Mouse (Mus musculus) megakaryocyte, embryonic 14.5 days (primary cell): ENCODE measurements at regions not wholly inside any gene's neighbourhood (a gene's known extent, or its start where the extent isn't known, plus 50 kb on each side); places are given as distances from the start of the nearest gene placed in this dataset.

Experiments used
- H3K27me3 ChIP-seq: replicated peaks from 2 replicates; pipeline ENCODE3; 2012; ENCODE audit warnings: inconsistent platforms
- H3K36me3 ChIP-seq: replicated peaks from 2 replicates; pipeline ENCODE3; 2012; ENCODE audit warnings: low read length, inconsistent platforms, mixed read lengths
- H3K4me1 ChIP-seq: 2 replicates; pipeline ENCODE4 v1.6.1; 2012; ENCODE audit warnings: inconsistent platforms
- H3K4me3 ChIP-seq: replicated peaks from 2 replicates; pipeline ENCODE3; 2012; ENCODE audit warnings: moderate library complexity, mild to moderate bottlenecking, inconsistent platforms
- H3K9me3 ChIP-seq: 2 replicates; pipeline ENCODE4 v1.6.1; 2012; ENCODE audit warnings: inconsistent platforms
- FLI1 ChIP-seq: IDR thresholded peaks from 2 replicates; pipeline ENCODE4 v1.6.1; 2012; ENCODE audit warnings: low read length, inconsistent platforms, mixed read lengths
- GATA1 ChIP-seq: IDR thresholded peaks from 3 replicates; pipeline ENCODE4 v1.6.1; 2012; ENCODE audit warnings: mixed read lengths, low read length, inconsistent platforms, borderline replicate concordance

GRCm38 (mm10) chr14:76694894-76695293, 138.2 kb upstream of the Serp2 start:
- H3K4me3 ChIP-seq: peak overlapping the region; percentile 67

GRCm38 (mm10) chr14:76693351-76694317, 136.9 kb upstream of the Serp2 start:
- Histone ChIP-seq H3K27me3 (no peaks in the 10 kb centered on the region), H3K9me3 (no peaks in the 10 kb centered on the region), H3K4me1 (peaks cover 95% of the 10 kb centered on the region), H3K36me3 (no peaks in the 10 kb centered on the region), H3K4me3 (peak overlapping the region; percentile 84)
- no peak for TF ChIP-seq FLI1
- peak; percentile 73; the same call in 1 of the 3 replicates for TF ChIP-seq GATA1

More at GRCm38 (mm10) chr14:76694894-76695293, 138.2 kb upstream of the Serp2 start:
- no peaks in the 10 kb centered on the region for H3K27me3 ChIP-seq
- peaks cover 95% of the 10 kb centered on the region for H3K4me1 ChIP-seq
- TF ChIP-seq FLI1 (no peak), GATA1 (no peak)
- H3K9me3 ChIP-seq: no peaks in the 10 kb centered on the region
- no peaks in the 10 kb centered on the region for H3K36me3 ChIP-seq

- Histone ChIP-seq H3K27me3 (peaks cover 4% of the 10 kb centered on the region), H3K4me3 (peak overlapping the region; percentile 82), H3K4me1 (peaks cover 77% of the 10 kb centered on the region), H3K36me3 (peaks cover 2% of the 10 kb centered on the region), H3K9me3 (peaks cover 11% of the 10 kb centered on the region)
- TF ChIP-seq GATA1 (no peak), FLI1 (no peak)
Measured at GRCm38 (mm10) chr14:76687971-76688407, 131.3 kb upstream of the Serp2 start.

GRCm38 (mm10) chr14:76686762-76687453, 130.2 kb upstream of the Serp2 start:
- Histone ChIP-seq H3K27me3 (peaks cover 4% of the 10 kb centered on the region), H3K9me3 (peaks cover 11% of the 10 kb centered on the region), H3K4me3 (no peak overlapping the region), H3K36me3 (peaks cover 2% of the 10 kb centered on the region), H3K4me1 (peaks cover 66% of the 10 kb centered on the region)
- TF ChIP-seq FLI1 (no peak), GATA1 (no peak)

GRCm38 (mm10) chr14:76685830-76686761, 129.4 kb upstream of the Serp2 start:
- TF ChIP-seq GATA1 (no peak), FLI1 (no peak)
- H3K9me3 ChIP-seq: peaks cover 11% of the 10 kb centered on the region
- H3K27me3 ChIP-seq: peaks cover 9% of the 10 kb centered on the region
- H3K4me1 ChIP-seq: peaks cover 61% of the 10 kb centered on the region
- no peak overlapping the region for H3K4me3 ChIP-seq
- peaks cover 2% of the 10 kb centered on the region for H3K36me3 ChIP-seq

- TF ChIP-seq FLI1: no peak
- TF ChIP-seq GATA1: no peak
- peaks cover 11% of the 10 kb centered on the region for H3K9me3 ChIP-seq
Measured at GRCm38 (mm10) chr14:76684327-76684726, 127.6 kb upstream of the Serp2 start.

GRCm38 (mm10) chr14:76681581-76682377, 125.1 kb upstream of the Serp2 start:
- Histone ChIP-seq H3K27me3 (peaks cover 26% of the 10 kb centered on the region), H3K36me3 (peaks cover 2% of the 10 kb centered on the region), H3K4me1 (peaks cover 31% of the 10 kb centered on the region), H3K9me3 (peaks cover 11% of the 10 kb centered on the region), H3K4me3 (no peak overlapping the region)
- no peak for TF ChIP-seq FLI1
- TF ChIP-seq GATA1: no peak

More at GRCm38 (mm10) chr14:76684327-76684726, 127.6 kb upstream of the Serp2 start:
- Histone ChIP-seq H3K27me3 (peaks cover 14% of the 10 kb centered on the region), H3K4me3 (no peak overlapping the region), H3K4me1 (peaks cover 45% of the 10 kb centered on the region), H3K36me3 (peaks cover 2% of the 10 kb centered on the region)

- TF ChIP-seq GATA1 (no peak), FLI1 (no peak)
- Histone ChIP-seq H3K4me1 (peaks cover 36% of the 10 kb centered on the region), H3K9me3 (peaks cover 6% of the 10 kb centered on the region), H3K36me3 (peaks cover 1% of the 10 kb centered on the region), H3K4me3 (no peak overlapping the region), H3K27me3 (peaks cover 24% of the 10 kb centered on the region)
Measured at GRCm38 (mm10) chr14:76678512-76679134, 121.9 kb upstream of the Serp2 start.
